Mouse (Mus musculus) C2C12 (cell line): ENCODE data around the gene Toporsl. TPM values are rescaled to one million over a fixed set of nuclear protein-coding genes. Genes with fewer than 3 reads are reported as not detected.

Source experiments
- H3K27me3 ChIP-seq: one replicate; pipeline ENCODE4 v1.6.1; 2011; ENCODE audit not compliant: control insufficient read depth, insufficient read depth, insufficient read length
- H3K36me3 ChIP-seq: one replicate; pipeline ENCODE4 v1.6.1; 2011; ENCODE audit not compliant: control insufficient read depth, insufficient read depth
- H3K4me3 ChIP-seq: one replicate; pipeline ENCODE4 v1.5.1; 2011; ENCODE audit warnings: mild to moderate bottlenecking, control low read depth; ENCODE audit not compliant: poor library complexity, insufficient read depth, severe bottlenecking
- H3K79me2 ChIP-seq: one replicate; pipeline ENCODE4 v1.6.1; 2011; ENCODE audit not compliant: control insufficient read depth, insufficient read depth
- H3K79me3 ChIP-seq: one replicate; pipeline ENCODE4 v1.6.1; 2011; ENCODE audit warnings: low read depth, control low read depth
- H3ac ChIP-seq: one replicate; pipeline ENCODE3; 2011; ENCODE audit warnings: low read depth; ENCODE audit not compliant: control insufficient read depth, insufficient read length
- CEBPB ChIP-seq: IDR thresholded peaks from one replicate; pipeline ENCODE4 v1.6.1; 2011; ENCODE audit warnings: low read depth, mild to moderate bottlenecking, control low read depth, moderate library complexity
- CTCF ChIP-seq: IDR thresholded peaks from one replicate; pipeline ENCODE4 v1.5.1; 2011; ENCODE audit not compliant: control insufficient read depth, insufficient read depth, insufficient read length
- FOSL1 ChIP-seq: IDR thresholded peaks from one replicate; pipeline ENCODE4 v1.8.0; 2011; ENCODE audit warnings: mild to moderate bottlenecking, low read length; ENCODE audit not compliant: poor library complexity, insufficient read depth, severe bottlenecking
- MAX ChIP-seq: IDR thresholded peaks from one replicate; pipeline ENCODE4 v1.6.1; 2011; ENCODE audit warnings: mild to moderate bottlenecking, control low read depth
- MYOD1 ChIP-seq: IDR thresholded peaks from one replicate; pipeline ENCODE4 v1.6.1; 2011; ENCODE audit warnings: low read depth; ENCODE audit not compliant: control insufficient read depth, insufficient read length
- MYOG ChIP-seq: IDR thresholded peaks from one replicate; pipeline ENCODE4 v1.6.1; 2011; ENCODE audit not compliant: control insufficient read depth, insufficient read length; ENCODE audit errors: extremely low read depth
- USF1 ChIP-seq: IDR thresholded peaks from one replicate; pipeline ENCODE4 v1.6.1; 2011; ENCODE audit warnings: low read depth, mild to moderate bottlenecking, control low read depth, moderate library complexity
- polyA plus RNA-seq: library from polyadenylated mRNA; unstranded; fragments of >200 nt; fragmentation: generic; extraction: Trizol; gene quantifications from one replicate; pipeline ENCODE4 v1.2.1, GENCODE M21; 2012; ENCODE audit warnings: missing spikeins

Gene Toporsl
- polyA plus RNA-seq, 1 experiment = not detected

GRCm38 (mm10) chr4:52594632-52595031 is 1.4 kb upstream of the Toporsl start:
- Histone ChIP-seq H3K79me3 (no peaks in the 10 kb centered on the region), H3K79me2 (no peaks in the 10 kb centered on the region), H3K36me3 (no peaks in the 10 kb centered on the region), H3ac (no peak overlapping the region), H3K27me3 (no peaks in the 10 kb centered on the region), H3K4me3 (no peak overlapping the region)
- TF ChIP-seq FOSL1 = no peak
- TF ChIP-seq MAX = no peak
- no peak for TF ChIP-seq CTCF
- TF ChIP-seq MYOD1 = no peak
- TF ChIP-seq CEBPB = no peak
- TF ChIP-seq MYOG = no peak
- TF ChIP-seq USF1 = no peak

- H3K36me3 ChIP-seq = no peaks in the 10 kb centered on the region
- TF ChIP-seq CEBPB (no peak), USF1 (no peak), MAX (no peak), MYOG (no peak), FOSL1 (no peak), MYOD1 (no peak), CTCF (no peak)
- H3ac ChIP-seq = no peak overlapping the region
- H3K79me2 ChIP-seq = no peaks in the 10 kb centered on the region
- H3K27me3 ChIP-seq = no peaks in the 10 kb centered on the region
- H3K79me3 ChIP-seq = no peaks in the 10 kb centered on the region
- no peak overlapping the region for H3K4me3 ChIP-seq
Measured at GRCm38 (mm10) chr4:52598180-52598881, 2.3 kb downstream of the Toporsl start.

DNA sequence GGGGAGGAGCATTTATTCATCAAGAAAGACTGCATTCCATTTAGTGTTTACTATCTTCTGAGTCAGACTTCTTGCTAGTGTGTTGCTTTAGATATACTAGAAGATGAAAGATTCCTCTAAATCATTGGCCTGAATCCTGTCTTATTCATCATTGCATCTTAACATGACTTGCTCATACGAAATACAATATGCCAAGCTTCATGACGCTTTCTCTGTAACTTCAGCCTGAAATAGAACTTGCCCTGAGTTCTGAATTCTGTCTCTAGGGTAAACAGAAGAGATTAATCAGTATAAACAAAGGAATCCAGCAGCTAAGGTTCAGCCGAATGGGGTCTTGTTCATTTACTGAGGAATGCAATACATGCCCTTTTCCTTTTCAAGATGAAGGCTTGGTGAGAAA is 10.8 kb downstream of the Toporsl start:
- TF ChIP-seq CTCF (no peak), CEBPB (no peak), FOSL1 (no peak), MAX (no peak), MYOD1 (no peak), USF1 (no peak), MYOG (no peak)
- no peaks in the 10 kb centered on the region for H3K27me3 ChIP-seq
- no peak overlapping the region for H3ac ChIP-seq
- no peaks in the 10 kb centered on the region for H3K36me3 ChIP-seq
- no peaks in the 10 kb centered on the region for H3K79me2 ChIP-seq
- no peak overlapping the region for H3K4me3 ChIP-seq
- no peaks in the 10 kb centered on the region for H3K79me3 ChIP-seq

DNA sequence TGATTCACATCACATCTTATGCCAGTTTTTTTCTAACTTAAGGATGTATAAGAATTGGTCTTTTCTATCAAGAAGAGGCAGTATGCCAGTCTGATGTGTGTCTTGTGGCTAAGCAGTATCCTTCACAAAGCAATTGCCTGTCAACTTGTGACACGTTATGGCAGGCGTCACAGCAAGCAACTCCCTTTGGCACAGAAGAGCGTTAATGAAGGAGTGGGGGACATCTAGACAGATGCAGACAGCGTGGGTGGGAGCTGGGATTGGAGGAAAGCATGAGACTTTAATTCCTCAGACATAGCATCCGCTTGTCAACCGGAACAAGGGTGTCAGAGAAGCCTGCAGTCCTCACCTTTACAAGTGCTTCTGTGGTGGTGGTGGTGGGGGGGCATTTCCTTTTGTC is 38.9 kb downstream of the Toporsl start:
- Histone ChIP-seq H3ac (no peak overlapping the region), H3K79me2 (no peaks in the 10 kb centered on the region), H3K4me3 (no peak overlapping the region), H3K36me3 (no peaks in the 10 kb centered on the region), H3K79me3 (no peaks in the 10 kb centered on the region), H3K27me3 (no peaks in the 10 kb centered on the region)
- no peak for TF ChIP-seq FOSL1
- no peak for TF ChIP-seq MAX
- no peak for TF ChIP-seq MYOG
- no peak for TF ChIP-seq USF1
- TF ChIP-seq MYOD1 = no peak
- TF ChIP-seq CEBPB = no peak
- TF ChIP-seq CTCF = no peak

DNA sequence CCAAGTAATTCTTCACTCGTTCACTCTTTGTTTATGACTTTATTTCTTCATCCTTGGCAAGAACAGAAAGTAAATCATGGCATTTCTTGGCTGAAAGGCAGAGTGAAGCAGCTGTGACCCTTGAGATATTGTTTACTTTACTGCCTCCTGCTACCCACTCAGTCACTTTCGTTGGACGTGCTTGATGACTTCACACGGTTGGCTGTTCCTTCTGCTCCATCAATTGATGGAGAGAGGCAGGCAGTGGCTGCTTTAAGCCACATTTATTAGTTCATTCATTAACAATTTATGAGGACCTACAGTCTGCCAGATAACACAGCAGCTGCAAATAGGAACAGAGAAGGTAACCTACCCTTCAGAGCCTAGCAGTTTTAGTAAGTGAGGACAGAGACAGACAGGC is 51.7 kb downstream of the Toporsl start:
- no peak overlapping the region for H3K4me3 ChIP-seq
- no peaks in the 10 kb centered on the region for H3K36me3 ChIP-seq
- no peaks in the 10 kb centered on the region for H3K79me3 ChIP-seq
- H3K79me2 ChIP-seq = no peaks in the 10 kb centered on the region
- no peaks in the 10 kb centered on the region for H3K27me3 ChIP-seq
- no peak overlapping the region for H3ac ChIP-seq
- TF ChIP-seq MYOD1 = no peak
- no peak for TF ChIP-seq CTCF
- no peak for TF ChIP-seq USF1
- TF ChIP-seq MYOG = no peak
- no peak for TF ChIP-seq FOSL1

- Histone ChIP-seq H3ac (no peak overlapping the region), H3K27me3 (no peaks in the 10 kb centered on the region), H3K79me3 (no peaks in the 10 kb centered on the region), H3K36me3 (no peaks in the 10 kb centered on the region), H3K79me2 (no peaks in the 10 kb centered on the region), H3K4me3 (no peak overlapping the region)
- no peak for TF ChIP-seq FOSL1
- TF ChIP-seq CTCF = no peak
- no peak for TF ChIP-seq MYOD1
- TF ChIP-seq USF1 = no peak
- no peak for TF ChIP-seq MAX
- TF ChIP-seq CEBPB = no peak
- TF ChIP-seq MYOG = no peak
Measured at GRCm38 (mm10) chr4:52659701-52660100, 63.6 kb downstream of the Toporsl start.
